Mouse (Mus musculus): Measurements from ENCODE around the gene Ppp3r1.
"Not testable (repeated sequence)": the region's sequence is repeated elsewhere in the genome, so short reads cannot be mapped to it uniquely, and the experiment has no call there.

The Ppp3r1 gene

DNA sequence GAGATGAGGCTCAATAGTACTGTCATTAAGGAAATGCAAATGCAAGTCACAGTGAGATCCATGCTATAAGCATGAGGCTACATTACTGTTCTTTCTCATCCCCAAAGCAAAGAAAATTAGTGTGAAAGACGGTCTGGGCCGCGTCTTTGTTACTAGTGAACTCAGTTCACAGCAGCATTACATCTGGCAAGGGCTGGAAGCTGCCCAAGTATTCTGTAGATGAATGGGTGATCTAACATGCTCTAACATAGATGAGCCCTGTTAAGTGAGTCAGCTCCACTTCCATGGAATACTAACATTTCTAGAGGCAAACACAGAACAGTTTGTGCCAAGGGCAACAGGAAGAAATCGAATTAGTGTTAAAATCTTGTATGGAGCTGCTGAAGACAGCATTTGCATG is 41.9 kb downstream of the Ppp3r1 start:
- DNase-seq = no peak

DNA sequence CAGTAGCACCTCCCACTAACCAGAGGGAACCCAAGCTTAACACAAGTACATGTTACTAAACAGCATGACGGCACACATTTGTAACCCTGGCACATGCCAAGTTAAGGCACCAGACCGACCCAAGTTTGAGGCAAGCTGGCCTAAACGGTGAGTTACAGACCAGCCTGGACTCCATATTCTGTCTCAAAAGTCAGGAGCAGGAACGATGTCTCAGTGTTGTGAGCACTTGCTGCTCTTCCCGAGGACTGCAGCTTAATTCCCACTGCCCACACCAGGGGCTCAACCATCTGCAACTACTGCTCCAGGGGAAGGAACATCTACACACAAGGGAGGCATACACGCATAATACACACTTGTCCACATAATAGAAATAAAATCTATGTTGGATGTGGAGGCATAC is 43.4 kb downstream of the Ppp3r1 start:
- DNase-seq = no peak

DNA sequence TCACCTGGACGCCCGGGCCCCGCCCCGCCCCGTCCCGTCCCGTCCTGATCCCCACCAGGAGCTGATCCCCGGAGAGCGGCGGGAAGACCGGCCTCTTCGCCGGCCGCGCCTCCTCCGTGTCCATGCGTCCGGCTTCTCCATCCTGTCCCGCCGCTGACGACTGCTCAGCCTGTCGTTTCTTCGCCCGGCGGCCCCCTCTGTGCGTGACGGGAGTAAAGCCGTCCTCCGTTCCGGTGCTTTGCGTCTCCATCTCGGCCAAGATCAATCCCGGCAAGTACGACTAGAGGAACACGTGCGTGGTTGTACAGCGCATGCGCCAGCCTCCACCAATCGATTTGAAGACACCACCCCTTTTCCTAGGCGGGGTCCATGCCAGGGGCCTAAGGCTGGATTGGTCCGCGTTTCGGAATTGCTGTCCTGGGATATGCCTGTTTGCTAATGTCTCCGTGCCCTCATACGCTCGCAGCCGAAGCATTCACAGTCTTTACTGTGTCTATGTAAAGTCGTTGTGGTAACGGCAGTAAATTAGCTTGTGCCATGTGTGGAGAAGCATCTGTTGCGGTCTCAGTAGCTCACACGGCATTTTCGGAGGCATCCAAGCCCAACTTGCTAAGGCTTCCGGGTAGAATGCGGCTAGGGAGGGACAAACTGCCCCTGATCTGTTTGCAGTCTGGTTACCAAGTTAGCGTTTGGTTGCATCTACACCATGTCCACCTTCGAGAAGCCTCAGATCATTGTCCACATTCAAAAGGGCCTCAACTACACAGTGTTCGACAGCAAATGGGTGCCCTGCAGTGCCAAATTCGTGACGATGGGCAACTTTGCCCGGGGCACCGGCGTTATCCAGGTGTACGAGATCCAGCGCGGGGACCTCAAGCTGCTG is 52.4 kb downstream of the Ppp3r1 start, which contains the start of gene Pno1:
Gene Pno1, minus strand, starts transcription at position 311 of the 883 bp plus-strand sequence.
- DNase-seq = peak; percentile 98

DNA sequence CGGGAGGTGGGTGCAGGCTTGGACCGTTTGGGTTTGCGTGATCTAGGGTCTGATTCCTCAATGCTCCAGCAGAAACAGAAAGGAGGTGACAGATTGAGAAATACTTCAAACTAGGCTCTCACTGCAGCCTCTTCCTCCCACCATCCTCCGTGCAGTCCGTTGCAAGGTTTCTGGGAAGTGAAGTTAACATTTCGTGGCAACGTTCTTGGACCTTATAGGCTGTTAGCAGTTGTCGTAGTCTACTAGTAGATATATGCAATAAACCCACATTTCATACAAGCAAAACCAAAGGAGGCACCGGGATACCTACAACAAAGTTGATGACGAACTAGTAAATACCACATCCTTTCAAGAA is 53.1 kb downstream of the Ppp3r1 start:
- DNase-seq = no peak

DNA sequence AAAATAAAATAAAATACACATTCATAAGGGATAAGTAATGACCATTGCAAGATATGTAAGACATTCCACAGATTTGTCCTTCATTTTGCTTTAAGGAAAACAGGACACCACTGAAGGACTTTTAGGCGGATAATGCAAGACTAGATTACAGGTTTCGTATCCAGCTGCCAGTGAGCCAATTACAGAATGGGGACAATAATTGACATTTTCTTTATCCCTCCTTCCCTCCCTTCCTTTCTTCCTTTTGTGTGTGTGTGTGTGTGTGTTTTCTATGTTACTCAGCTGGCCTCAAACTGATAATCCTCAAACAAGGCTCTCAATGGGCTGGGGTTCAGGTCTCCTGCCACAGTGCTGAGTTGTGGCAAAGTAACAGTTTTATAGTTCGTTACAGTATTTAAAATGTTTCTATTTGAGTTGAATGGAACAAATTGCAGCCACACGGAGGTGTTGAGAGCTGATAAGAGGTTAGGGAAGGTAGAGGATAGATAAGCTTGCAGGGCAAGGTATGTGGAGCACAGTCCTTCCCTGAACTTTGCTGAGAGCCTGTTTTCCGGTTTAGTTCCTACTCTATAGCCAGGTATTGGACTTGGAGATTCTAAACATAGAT is 53.9 kb downstream of the Ppp3r1 start:
- no peak for DNase-seq

DNA sequence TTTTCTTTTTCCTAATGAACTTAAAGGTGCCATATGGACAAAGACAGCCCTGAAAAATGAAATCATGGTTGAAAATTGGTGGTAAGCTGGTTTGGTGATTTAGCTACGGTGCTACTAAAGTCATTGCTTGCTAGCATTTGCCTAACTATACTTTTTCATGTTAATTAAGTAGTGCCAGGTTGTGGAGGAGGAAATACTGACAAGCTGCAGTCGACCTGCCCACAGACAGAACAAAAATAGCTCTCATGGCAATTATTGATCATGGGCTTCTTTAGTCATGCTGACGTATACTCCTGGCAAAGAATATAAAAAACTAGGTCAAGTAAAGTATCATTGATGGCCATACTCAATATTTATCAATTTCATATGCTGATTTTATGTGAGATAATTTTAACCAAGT is 56.4 kb downstream of the Ppp3r1 start:
- no peak for DNase-seq

DNA sequence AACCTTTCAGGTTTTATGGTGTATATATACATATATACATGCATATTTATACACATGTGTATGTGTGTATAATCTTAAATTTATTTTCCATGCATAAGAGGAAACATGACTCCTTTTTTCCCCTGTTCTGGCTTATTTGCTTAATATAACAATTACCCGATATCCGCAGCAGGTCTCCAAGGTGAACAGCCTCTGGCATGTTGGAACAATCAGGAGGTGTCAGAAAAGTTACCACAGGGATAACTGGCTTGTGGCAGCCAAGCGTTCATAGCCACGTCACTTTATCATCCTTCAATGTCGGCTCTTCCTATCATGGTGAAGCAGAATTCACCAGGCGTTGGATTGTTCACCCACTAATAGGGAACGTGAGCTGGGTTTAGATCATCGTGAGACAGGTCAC is 62.1 kb downstream of the Ppp3r1 start:
- DNase-seq = no peak

DNA sequence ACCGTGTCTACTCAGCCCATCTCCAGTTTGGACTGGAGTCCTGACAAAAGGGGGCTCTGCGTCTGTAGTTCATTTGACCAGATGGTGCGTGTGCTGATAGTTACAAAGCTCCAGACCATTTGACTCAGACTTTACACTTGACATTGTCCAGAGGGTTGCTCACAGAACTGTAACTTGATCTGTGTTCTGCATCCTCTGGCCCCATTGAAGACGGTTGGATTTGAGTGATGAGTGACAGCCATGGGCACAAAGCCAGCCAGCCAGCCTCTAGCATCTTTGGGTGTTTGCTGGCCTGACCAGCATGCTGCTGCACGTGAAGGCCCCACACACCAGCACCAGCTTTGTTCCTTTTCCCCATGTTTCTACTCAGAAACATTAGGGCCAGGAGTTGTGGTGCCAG is 73.7 kb downstream of the Ppp3r1 start:
- DNase-seq = no peak

DNA sequence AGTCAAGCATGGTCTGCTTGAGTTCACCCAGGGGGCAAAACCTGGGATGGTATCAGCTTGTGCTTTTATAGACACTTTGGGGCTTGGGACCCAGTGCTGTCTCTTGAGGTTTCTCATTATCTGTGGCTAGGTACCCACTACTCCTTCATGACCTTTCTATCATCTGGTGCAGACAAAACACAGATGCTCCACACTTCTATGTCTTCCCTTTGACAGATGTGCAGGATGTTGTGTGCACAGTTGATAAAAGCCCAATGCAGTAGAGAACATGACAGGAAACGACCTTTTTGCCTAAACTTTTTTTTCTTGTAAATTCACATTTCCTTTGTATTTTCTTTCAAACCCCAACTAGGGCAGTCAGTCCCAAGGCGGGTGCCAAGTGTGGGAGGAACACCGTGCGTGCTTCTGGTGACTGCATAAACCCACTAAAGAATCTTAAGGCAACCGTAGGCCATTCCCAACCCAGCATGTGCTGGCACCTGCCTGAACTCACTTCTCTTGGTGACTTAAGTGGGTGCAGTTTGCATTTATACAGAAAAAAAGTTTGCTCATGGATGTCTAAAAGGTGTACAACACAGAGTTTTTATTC is 77.5 kb downstream of the Ppp3r1 start:
- no peak for DNase-seq

DNA sequence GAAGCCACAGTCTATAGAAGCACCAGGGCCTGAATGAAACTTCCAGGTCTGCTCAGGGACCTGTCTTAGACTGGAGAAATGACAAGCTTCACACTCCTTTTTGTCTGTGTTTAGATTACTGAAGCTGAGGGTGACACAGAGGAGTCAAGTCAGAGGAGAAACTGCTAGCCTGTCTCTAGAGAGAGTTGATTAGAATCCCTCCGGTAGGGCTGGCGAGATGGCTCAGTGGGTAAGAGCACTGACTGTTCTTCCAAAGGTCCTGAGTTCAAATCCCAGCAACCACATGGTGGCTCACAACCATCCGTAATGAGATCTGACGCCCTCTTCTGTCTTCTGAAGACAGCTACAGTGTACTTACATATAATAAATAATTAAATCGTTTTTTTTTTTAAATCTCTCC is 79.5 kb downstream of the Ppp3r1 start:
- DNase-seq = not testable (repeated sequence)

DNA sequence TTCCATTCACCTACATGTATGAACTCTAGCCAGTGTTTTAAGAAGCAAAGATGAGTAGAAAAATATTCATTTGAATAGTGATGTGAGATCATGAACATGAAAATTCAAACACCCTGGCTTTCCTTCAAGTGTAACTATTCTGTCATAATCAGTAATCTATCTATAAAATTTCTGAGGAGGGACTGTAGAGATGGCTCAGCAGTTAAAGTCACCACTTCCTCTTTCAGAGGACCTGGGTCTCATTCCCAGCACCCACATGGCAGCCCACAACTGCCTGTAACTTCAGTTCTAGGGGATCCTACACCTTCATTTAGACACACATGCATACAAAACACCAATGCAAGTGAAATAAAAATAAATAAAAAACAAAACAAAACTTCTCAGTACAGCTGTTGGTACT is 89.7 kb downstream of the Ppp3r1 start:
- no peak for DNase-seq

Data from cerebellum, postnatal 10 days (tissue).